Mouse (Mus musculus): ENCODE results near the gene Cox7a1.

DNA sequence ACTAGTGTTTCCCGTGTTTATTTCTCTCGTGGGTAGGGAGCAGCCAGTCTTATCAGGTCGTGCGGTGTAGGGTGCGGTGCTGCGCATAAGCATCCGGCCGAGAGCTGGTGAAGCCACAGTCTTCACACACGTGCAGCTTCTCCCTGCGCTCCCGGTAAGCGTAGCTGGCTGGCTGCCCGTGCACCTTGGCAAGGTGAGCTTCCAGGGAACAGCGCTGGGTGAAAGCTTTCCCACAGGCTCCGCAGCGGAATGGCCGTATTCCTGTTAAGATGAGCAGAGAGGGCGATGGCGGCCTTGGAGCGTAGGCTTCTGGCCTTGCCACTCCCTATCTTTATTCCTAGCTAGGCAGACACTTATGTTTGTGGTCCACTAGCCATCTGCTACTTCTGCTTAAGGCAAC is 49.4 kb downstream of the Cox7a1 start:
- no peak for TF ChIP-seq POLR2A (IDR thresholded peaks at IDR 0.05; ENCODE audit: extremely low read depth, insufficient read depth, low read length)
- TF ChIP-seq CTCF (IDR thresholded peaks at IDR 0.05; ENCODE audit: low read depth, low read length): no peak
